Mouse (Mus musculus) effector memory CD4-positive, alpha-beta T cell, adult 5 months (primary cell): ENCODE measurements around the gene Rnf145. TPM values are rescaled to one million over a fixed set of nuclear protein-coding genes. Genes with fewer than 3 reads are reported as not detected.

ENCODE experiments used
- polyA plus RNA-seq: library from polyadenylated mRNA; unstranded; fragments of 100-300 nt; shearing (Covaris generic); gene quantifications from one replicate; pipeline ENCODE4 v1.2.1, GENCODE M21; 2017

Rnf145 gene
- polyA plus RNA-seq: 287 TPM

GRCm38 (mm10) chr11:44518281-44519095 lies at the start of gene Rnf145:
Gene Rnf145 (plus strand): TSS chr11:44518964.

GRCm38 (mm10) chr11:44470432-44471336 lies 48.1 kb upstream of the Rnf145 start, which contains the start of gene Ublcp1:
Gene Ublcp1 (minus strand): TSS chr11:44470498.

Other genes starting within 250 kb of the Rnf145 start
- 0.34 TPM for gene Il12b, start 118.9 kb upstream of the Rnf145 start, polyA plus RNA-seq
- 12.0 TPM for gene Ublcp1, start 48.5 kb upstream of the Rnf145 start, polyA plus RNA-seq
- gene Ebf1, start 98.4 kb downstream of the Rnf145 start, polyA plus RNA-seq: 0.31 TPM